Mouse (Mus musculus) myocyte (in vitro differentiated cells): ENCODE data around the gene Abhd15. TPM values are rescaled to one million over a fixed set of nuclear protein-coding genes. Genes with fewer than 3 reads are reported as not detected.

ENCODE experiments used
- H3K27me3 ChIP-seq: one replicate; pipeline ENCODE4 v1.6.1; 2011; ENCODE audit not compliant: control insufficient read depth, insufficient read depth, insufficient read length
- H3K36me3 ChIP-seq: one replicate; pipeline ENCODE4 v1.6.1; 2011; ENCODE audit not compliant: control insufficient read depth, insufficient read depth
- H3K4me2 ChIP-seq: one replicate; pipeline ENCODE4 v1.6.1; 2011; ENCODE audit warnings: low read depth, control low read depth
- H3K4me3 ChIP-seq: one replicate; pipeline ENCODE4 v1.5.1; 2011; ENCODE audit warnings: mild to moderate bottlenecking, control low read depth, moderate library complexity
- H3K79me2 ChIP-seq: one replicate; pipeline ENCODE4 v1.6.1; 2011; ENCODE audit not compliant: control insufficient read depth, insufficient read depth
- H3ac ChIP-seq: one replicate; pipeline ENCODE4 v1.6.1; 2011; ENCODE audit not compliant: control insufficient read depth, insufficient read length
- CEBPB ChIP-seq: IDR thresholded peaks from 2 replicates; pipeline ENCODE4 v1.6.1; 2011; ENCODE audit warnings: mild to moderate bottlenecking, moderate library complexity; ENCODE audit not compliant: poor library complexity, insufficient read depth, severe bottlenecking
- E2F4 ChIP-seq: IDR thresholded peaks from one replicate; pipeline ENCODE4 v1.6.1; 2011; ENCODE audit warnings: mild to moderate bottlenecking, control low read depth, moderate library complexity; ENCODE audit not compliant: insufficient read depth
- MAX ChIP-seq: IDR thresholded peaks from one replicate; pipeline ENCODE4 v1.6.1; 2011; ENCODE audit warnings: low read depth, mild to moderate bottlenecking, control low read depth
- MYOD1 ChIP-seq, 3 experiments: IDR thresholded peaks; one replicate each; pipeline ENCODE4 v1.6.1; 2011; ENCODE audit warnings: control low read depth in 2 of 3, low read depth in 2 of 3, mild to moderate bottlenecking in 2 of 3, moderate library complexity in 1 of 3; ENCODE audit not compliant: insufficient read length in 2 of 3, control insufficient read depth in 1 of 3
- MYOG ChIP-seq, 3 experiments: IDR thresholded peaks; one replicate each; pipeline ENCODE4 v1.6.1; 2011; ENCODE audit warnings: control low read depth in 2 of 3, low read depth in 2 of 3, mild to moderate bottlenecking in 2 of 3; ENCODE audit not compliant: insufficient read length in 2 of 3, control insufficient read depth in 1 of 3, insufficient read depth in 1 of 3
- POLR2A ChIP-seq: IDR thresholded peaks from one replicate; pipeline ENCODE4 v1.6.1; 2011; ENCODE audit warnings: low read depth, mild to moderate bottlenecking, control low read depth, moderate library complexity; ENCODE audit not compliant: insufficient read length
- POLR2AphosphoS2 ChIP-seq: IDR thresholded peaks from one replicate; pipeline ENCODE4 v1.6.1; 2011; ENCODE audit warnings: low read depth, control low read depth; ENCODE audit not compliant: insufficient read length
- REST ChIP-seq: IDR thresholded peaks from one replicate; pipeline ENCODE4 v1.6.1; 2011; ENCODE audit warnings: mild to moderate bottlenecking, control low read depth, moderate library complexity; ENCODE audit not compliant: insufficient read depth, insufficient read length
- SRF ChIP-seq: IDR thresholded peaks from one replicate; pipeline ENCODE4 v1.6.1; 2011; ENCODE audit warnings: low read depth; ENCODE audit not compliant: control insufficient read depth, insufficient read length
- TCF12 ChIP-seq: IDR thresholded peaks from one replicate; pipeline ENCODE4 v1.6.1; 2011; ENCODE audit warnings: mild to moderate bottlenecking, control low read depth; ENCODE audit not compliant: poor library complexity, insufficient read depth, severe bottlenecking
- TCF3 ChIP-seq: IDR thresholded peaks from one replicate; pipeline ENCODE4 v1.6.1; 2011; ENCODE audit warnings: low read depth, control low read depth; ENCODE audit not compliant: insufficient read length
- USF1 ChIP-seq: IDR thresholded peaks from one replicate; pipeline ENCODE4 v1.6.1; 2011; ENCODE audit warnings: low read depth, mild to moderate bottlenecking, control low read depth, moderate library complexity
- polyA plus RNA-seq: library from polyadenylated mRNA; unstranded; fragments of >200 nt; fragmentation: generic; extraction: Trizol; gene quantifications from one replicate; pipeline ENCODE4 v1.2.1, GENCODE M21; 2012; ENCODE audit warnings: missing spikeins

Gene Abhd15
- polyA plus RNA-seq, 1 experiment: 1.4 TPM

DNA sequence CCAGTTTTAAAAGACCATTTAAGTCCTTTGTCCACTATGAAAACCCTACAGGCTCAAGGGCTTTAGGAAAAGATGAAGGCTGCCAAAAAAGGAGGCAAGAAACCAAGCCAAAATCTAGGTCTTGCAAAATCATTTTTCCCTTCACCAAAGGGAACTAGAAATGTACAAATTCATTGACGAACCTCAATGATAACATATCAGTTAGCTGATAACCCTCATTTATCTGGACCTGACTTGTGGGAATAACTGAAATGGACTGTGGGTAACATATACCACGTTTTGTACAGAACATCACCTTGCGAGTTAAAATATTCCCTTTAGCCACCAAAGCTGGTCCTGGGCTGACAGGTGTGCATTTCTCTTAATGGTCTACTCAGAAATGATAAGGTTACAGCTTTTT is 14.7 kb downstream of the Abhd15 start:
- no peaks in the 10 kb centered on the region for H3K79me2 ChIP-seq
- no peaks in the 10 kb centered on the region for H3K27me3 ChIP-seq
- no peaks in the 10 kb centered on the region for H3K36me3 ChIP-seq
- no peak overlapping the region for H3ac ChIP-seq
- H3K4me2 ChIP-seq: no peak overlapping the region
- no peak for TF ChIP-seq MYOG (IDR thresholded peaks at IDR 0.05; ENCODE audit: control insufficient read depth in 1 of 3, insufficient read depth in 1 of 3, insufficient read length in 2 of 3, low read depth in 2 of 3)
- TF ChIP-seq E2F4: no peak
- TF ChIP-seq TCF12: no peak
- TF ChIP-seq CEBPB: no peak
- TF ChIP-seq SRF: no peak
- no peak for TF ChIP-seq POLR2A
- no peak for TF ChIP-seq USF1
- no peak for TF ChIP-seq REST
- no peak for TF ChIP-seq POLR2AphosphoS2
- TF ChIP-seq MYOD1 (IDR thresholded peaks at IDR 0.05; ENCODE audit: control insufficient read depth in 1 of 3, insufficient read length in 2 of 3, low read depth in 2 of 3): no peak
- no peak for TF ChIP-seq MAX
- TF ChIP-seq TCF3: no peak
- H3K4me3 ChIP-seq: no peak overlapping the region

DNA sequence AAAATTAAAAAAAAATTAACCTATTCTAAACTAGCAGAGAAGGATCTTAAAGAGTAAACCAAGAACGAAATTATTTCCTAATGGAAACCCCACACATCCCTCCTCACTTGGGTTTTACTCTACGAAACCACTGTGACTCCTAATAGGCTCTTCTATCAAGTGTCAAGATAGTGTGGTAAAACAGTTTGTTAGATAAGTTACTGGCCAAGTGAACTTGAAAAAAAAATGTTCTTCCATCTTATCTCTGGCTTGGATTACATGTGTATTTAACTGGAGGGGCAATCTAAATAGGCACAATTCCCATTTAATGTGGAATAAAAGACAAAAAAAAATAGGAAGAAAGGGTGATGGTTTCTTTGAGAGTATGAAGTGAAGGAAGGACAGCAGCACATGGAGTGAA is 15.9 kb downstream of the Abhd15 start:
- no peaks in the 10 kb centered on the region for H3K79me2 ChIP-seq
- H3K4me2 ChIP-seq: no peak overlapping the region
- H3K27me3 ChIP-seq: no peaks in the 10 kb centered on the region
- no peak for TF ChIP-seq MYOG (IDR thresholded peaks at IDR 0.05; ENCODE audit: control insufficient read depth in 1 of 3, insufficient read depth in 1 of 3, insufficient read length in 2 of 3, low read depth in 2 of 3)
- no peak for TF ChIP-seq E2F4
- no peak for TF ChIP-seq POLR2AphosphoS2
- TF ChIP-seq SRF: no peak
- TF ChIP-seq MYOD1 (IDR thresholded peaks at IDR 0.05; ENCODE audit: control insufficient read depth in 1 of 3, insufficient read length in 2 of 3, low read depth in 2 of 3): no peak
- no peak for TF ChIP-seq USF1
- TF ChIP-seq MAX: no peak
- TF ChIP-seq TCF3: no peak
- TF ChIP-seq REST: no peak
- no peak for TF ChIP-seq POLR2A
- no peak for TF ChIP-seq TCF12
- TF ChIP-seq CEBPB: no peak
- H3ac ChIP-seq: no peak overlapping the region
- H3K36me3 ChIP-seq: peaks cover 6% of the 10 kb centered on the region
- no peak overlapping the region for H3K4me3 ChIP-seq

DNA sequence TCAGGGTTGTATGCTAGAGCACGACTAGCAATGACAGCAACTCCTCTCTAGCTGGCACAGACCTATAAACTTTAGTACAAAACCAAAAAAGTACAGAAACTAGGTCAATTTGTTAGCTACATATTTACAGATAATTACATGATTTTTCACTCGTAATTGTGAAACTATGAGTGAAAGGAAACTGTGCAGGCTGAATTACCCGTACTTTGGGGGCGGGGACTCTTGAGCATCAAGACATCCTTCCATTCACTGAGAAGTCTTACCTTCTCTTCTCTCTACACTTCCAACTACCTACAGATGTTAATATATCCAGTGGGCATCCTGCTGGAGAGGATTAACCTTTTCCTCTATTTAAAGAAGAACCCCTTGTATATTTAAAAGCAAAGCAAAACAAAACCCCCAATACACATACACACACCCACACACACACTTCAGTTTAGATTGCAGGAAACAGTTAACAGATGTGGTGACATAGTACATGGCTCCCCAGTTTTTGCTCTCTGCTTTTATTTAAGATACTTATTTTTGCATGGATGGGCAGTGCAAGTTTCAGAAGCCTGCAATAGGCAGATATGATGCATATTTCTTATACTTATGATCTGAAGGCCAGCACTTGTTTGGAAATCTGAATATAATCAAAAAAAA is 17.4 kb downstream of the Abhd15 start:
- Histone ChIP-seq H3K27me3 (no peaks in the 10 kb centered on the region), H3ac (no peak overlapping the region), H3K36me3 (peaks cover 18% of the 10 kb centered on the region), H3K4me2 (no peak overlapping the region), H3K4me3 (no peak overlapping the region), H3K79me2 (no peaks in the 10 kb centered on the region)
- no peak for TF ChIP-seq MAX
- no peak for TF ChIP-seq USF1
- TF ChIP-seq CEBPB: no peak
- TF ChIP-seq E2F4: no peak
- TF ChIP-seq POLR2AphosphoS2: no peak
- TF ChIP-seq TCF3: no peak
- TF ChIP-seq SRF: no peak
- no peak for TF ChIP-seq REST
- no peak for TF ChIP-seq MYOD1 (IDR thresholded peaks at IDR 0.05; ENCODE audit: control insufficient read depth in 1 of 3, insufficient read length in 2 of 3, low read depth in 2 of 3)
- no peak for TF ChIP-seq MYOG (IDR thresholded peaks at IDR 0.05; ENCODE audit: control insufficient read depth in 1 of 3, insufficient read depth in 1 of 3, insufficient read length in 2 of 3, low read depth in 2 of 3)

GRCm38 (mm10) chr11:77545261-77545660 is 30.3 kb downstream of the Abhd15 start:
- Histone ChIP-seq H3ac (no peak overlapping the region), H3K79me2 (no peaks in the 10 kb centered on the region), H3K36me3 (peaks cover 77% of the 10 kb centered on the region), H3K27me3 (no peaks in the 10 kb centered on the region), H3K4me2 (no peak overlapping the region), H3K4me3 (no peak overlapping the region)
- no peak for TF ChIP-seq POLR2A
- no peak for TF ChIP-seq REST
- TF ChIP-seq TCF3: no peak
- TF ChIP-seq MAX: no peak
- TF ChIP-seq E2F4: no peak
- TF ChIP-seq MYOD1 (IDR thresholded peaks at IDR 0.05; ENCODE audit: control insufficient read depth in 1 of 3, insufficient read length in 2 of 3, low read depth in 2 of 3): no peak
- no peak for TF ChIP-seq MYOG (IDR thresholded peaks at IDR 0.05; ENCODE audit: control insufficient read depth in 1 of 3, insufficient read depth in 1 of 3, insufficient read length in 2 of 3, low read depth in 2 of 3)
- TF ChIP-seq POLR2AphosphoS2: no peak
- TF ChIP-seq USF1: no peak
- TF ChIP-seq CEBPB: no peak
- no peak for TF ChIP-seq SRF
- no peak for TF ChIP-seq TCF12
